Mouse (Mus musculus): Measurements from ENCODE around the gene Zdhhc13.

Zdhhc13 gene

DNA sequence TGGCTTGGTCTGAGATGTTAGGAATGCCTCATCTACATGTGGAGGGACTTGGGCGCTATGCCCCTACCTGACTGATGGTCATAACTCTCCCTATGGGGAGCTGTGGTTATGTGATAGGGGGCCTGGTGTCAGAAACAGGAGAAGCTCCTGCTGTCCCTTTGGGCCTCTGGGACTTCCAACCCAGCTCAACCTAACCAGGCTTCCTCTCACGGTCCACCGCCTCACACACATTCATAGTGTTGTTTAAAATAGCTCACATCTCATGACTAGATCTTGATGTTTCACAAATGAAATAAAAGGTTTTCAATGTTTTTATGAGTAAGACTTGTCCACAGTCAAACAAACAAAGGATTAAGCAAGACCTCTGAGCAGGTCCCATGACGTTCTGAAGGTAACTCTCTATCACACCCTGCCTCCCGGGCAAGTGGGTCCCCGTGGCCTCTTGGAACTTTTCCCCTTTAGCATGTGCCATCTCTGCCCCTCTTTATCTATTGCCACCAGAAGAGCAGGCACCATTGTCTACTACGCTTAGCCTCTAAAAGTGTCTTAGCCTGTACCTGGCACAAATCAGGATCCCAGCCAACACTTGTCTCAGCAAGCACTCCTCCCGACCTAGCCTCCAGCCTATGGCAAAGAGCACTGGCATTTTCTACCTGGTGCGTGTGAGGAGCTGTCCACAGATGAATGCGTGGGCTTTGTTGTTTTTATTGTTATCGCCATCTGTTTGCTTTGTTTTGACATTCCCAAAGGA lies 3.9 kb upstream of the Zdhhc13 start:
- DNase-seq = no peak

GRCm38 (mm10) chr7:48788348-48788747 lies 455 bp upstream of the Zdhhc13 start:
- DNase-seq = peak; percentile 28

- DNase-seq = no peak
Observed at GRCm38 (mm10) chr7:48790117-48790516, 1.3 kb downstream of the Zdhhc13 start.

DNA sequence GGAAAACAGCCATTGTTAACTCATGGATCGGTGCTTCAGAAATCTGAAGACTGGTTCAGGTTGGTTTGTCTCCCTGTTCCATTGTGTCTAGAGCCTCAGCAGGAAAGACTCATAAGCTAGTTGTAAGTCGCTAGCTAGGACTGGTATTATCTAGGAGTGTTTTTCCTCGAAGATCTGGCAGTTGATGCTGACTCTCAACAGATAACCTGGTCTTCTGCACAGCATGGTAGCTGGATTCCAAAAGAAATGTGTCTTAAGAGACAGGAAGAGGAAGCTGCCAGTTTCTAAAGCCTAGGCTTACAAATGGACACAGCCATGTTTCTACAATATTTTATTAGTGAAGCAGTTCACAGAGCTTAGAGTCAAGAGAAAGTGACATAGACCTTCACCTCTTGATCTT lies 2.6 kb downstream of the Zdhhc13 start:
- DNase-seq = no peak

- DNase-seq = no peak
Observed at GRCm38 (mm10) chr7:48795130-48795529, 6.3 kb downstream of the Zdhhc13 start.

DNA sequence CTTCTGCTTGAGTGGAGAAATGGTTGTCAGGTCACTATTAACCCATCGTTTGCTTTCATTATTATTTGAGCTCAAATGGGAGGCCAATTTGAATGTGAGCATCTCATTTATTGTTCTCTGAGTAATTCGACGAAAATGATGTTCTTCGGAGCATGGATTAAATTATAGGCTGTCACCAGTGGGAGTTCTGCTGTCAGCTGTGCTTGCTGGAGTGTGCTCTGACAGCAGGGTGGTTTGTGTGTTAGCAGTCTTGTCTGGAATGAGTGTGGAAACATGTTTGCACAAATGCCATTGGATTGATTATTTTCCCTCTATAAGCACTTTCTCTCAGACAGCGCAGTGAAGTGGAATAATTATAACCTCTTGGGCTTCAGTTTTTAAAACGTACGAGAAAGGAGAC lies 14.6 kb downstream of the Zdhhc13 start:
- no peak for DNase-seq

DNA sequence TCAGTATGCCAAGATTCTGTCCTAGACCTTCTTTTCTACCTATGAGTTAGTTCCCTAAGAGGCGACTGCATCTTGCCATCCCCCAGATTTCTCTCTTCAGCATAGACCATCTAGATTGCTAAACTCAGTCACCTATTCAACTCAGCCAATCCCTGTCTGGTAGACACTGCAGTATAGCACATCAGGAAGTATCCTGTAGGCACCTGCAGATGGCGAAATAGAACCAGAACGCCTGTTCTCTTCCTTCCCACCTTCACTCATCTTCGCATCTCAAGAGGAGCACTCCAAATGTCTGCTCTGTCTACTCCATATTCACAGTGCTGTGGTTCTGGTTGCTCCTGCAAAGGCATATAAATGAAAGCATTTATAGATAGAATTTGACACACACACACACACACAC lies 17.8 kb downstream of the Zdhhc13 start:
- no peak for DNase-seq

DNA sequence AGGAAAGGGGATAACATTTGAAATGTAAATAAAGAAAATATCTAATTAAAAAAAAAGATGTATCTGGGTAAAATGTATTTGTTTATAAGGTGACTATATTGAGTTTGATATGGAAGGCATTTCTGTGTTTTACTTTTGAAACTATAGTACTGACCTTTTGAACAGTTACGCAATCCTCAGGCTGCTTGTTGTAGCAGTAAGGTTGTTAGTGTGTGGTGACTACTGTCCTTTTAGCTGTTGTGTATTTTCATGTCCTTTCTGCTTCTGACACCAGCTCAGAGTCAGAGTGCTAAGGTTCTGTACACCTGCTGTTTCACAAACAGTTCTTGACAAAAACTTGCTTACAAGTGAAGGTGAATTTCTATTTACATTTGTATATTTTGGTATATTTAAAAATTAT lies 21.8 kb downstream of the Zdhhc13 start:
- no peak for DNase-seq

DNA sequence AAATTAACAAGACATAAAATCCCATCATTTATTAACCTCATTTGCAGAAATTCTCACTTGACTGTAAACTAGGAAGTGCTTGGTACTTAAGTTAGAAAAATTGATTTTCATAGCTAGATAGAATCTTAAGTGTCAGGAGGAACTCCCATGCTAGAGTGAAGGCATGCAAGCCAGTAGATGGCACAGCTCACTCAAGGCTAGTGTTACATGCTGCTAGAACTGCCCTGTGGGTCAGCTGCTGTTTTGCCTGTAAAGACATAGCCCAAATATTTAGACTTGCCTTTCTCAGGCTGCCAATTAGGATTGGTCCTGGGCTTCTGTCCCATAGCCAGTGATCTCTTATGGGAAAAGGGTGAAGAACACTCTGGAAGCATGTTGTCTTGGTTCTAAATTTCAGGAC lies 23.6 kb downstream of the Zdhhc13 start:
- DNase-seq = no peak

DNA sequence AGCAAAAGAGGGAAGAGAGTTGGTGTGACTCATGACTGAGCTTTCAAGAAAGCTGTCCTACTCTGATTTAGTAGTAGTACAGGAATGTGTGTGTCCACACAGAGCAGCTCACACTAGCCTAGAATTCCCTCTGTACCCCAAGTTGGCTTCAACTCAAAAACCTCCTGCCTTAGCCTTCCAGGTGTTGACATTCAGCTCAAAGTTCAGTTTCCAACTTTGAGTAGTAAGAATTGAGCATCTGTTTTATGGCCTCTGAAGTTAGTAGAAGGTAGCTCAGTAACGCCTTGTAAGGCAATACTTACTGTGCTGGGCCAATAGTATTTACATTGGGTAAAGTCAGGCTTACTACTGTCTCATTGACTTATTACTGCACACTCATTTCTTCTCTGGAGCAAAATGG lies 24.8 kb downstream of the Zdhhc13 start:
- DNase-seq = no peak

DNA sequence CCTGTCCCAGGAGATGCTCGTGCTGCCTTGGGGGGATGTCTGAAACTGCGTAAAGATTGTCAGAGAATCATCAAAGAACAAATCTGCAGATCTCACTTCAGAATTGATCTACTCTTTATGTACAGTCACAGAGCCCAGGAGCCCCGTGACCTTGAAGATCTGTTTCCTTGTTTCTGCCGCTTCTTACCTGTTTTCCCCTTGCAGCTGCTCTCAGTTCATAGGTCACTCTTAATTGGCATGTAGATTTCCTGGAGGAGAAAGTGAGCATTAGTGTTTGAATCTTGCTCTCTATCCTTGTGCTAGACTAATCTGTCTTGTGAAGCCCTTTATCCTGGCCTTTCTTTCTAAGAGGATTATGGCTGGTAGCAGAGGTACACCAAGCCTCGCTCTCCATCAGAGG lies 32.9 kb downstream of the Zdhhc13 start:
- DNase-seq = no peak

DNA sequence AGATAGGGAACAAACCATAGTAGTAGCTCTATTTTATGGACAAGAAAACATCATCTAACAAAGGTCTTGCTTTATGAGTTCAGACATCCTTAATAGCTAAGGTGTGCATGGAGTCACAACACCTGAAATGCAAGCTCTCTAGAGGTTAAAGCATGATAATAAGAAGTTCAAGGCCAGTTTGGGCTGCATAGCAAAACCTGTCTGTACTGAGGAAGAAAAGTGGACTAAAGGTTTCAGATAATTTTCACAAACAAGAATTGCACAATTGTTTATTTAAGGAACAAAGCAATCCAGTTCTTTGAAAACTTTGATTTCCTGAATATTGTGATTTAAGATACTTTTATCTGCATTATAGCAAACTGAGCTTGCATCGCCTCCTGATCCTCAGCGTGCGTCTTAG lies 34.8 kb downstream of the Zdhhc13 start:
- no peak for DNase-seq

DNA sequence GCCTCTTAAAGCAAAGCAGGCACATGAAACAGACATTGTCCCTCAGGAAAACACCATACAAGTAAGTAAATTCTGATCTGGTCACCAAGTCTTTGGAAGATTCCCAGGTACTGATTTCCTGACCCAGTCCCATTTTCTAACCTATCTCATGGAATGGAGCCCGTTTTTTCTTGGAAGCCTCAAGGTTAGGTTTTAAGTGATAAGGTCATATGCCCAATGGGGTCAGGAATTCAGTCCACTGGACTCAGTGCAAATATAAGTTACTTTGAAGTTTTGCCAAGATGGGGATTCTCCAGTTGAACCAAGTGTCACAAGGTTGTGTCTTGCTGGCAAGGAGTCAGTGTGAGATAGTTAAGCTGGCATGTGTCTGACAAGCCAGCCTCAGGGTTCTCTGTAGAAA lies 35.9 kb downstream of the Zdhhc13 start:
- DNase-seq = no peak

DNA sequence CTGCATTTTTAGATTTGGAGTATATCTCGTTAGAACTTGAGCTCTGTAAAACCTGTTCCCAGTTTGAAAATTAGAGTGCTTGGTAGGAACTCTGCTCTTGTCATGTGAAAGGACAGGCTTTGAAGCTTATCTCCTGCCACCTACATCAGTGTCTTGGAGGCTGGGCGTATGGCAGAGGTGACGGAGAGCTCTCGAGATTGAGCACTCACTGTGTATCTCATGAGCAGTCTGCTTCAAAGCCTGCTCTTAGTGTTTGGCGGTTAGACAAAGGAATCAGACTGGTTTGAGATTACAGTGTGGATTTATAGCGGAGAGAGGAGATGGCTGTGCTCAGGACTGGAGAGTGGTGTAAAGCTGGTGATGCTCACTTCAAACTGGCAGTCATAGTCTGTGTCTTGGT lies 36.4 kb downstream of the Zdhhc13 start:
- no peak for DNase-seq

DNA sequence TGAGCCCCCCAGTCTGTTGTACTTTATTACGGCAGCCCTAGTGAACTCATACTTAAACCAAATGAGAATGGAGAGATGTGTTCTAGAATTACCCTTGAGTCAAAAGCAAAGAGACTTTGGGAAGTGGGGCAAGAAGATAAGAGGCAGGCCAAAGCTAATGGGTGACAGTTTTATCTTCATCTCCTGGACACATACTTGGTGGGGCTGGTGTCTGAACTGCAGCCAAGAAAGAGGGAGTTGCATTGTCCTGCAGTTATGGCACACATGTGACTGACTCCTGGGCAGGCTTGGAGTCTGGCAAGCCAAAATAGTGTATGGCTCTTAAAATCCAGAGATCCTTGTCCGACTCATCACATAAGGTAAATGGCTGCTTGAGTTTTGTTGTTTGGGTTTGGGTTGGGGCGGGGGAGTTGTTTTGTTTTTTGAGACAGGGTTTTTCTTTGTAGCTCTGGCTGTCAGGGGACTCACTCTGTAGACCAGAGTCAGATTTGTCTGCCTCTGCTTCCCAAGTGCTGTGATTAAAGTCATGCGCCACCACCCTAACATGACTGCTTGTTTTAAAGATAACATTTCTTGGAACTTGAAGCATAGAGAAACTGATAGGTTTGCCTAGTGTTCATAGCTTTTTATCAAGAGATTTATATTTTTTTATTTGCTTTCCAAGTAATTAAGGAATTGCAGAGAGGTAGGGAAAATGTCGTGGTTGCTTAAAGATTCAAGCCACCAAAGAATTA lies 40.5 kb downstream of the Zdhhc13 start:
- DNase-seq = no peak

DNA sequence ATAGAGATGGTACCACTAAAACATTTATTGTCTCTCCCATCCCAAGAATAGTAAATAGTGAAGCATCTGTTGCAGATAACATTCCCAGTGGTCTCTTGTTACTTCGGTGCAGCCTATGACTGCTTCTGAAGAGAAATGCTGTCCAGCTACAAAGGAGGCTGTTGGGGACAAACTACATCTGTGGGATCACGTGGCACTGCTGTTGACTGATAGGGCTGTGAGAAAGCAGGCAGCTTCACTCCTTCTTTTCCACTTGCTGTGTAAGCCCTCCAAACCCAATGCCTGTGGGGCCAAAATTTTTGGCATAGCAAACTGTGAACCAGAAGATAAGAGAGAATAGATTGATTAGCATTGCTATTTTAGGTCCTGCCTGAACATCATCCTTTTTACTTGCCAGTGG lies 41.6 kb downstream of the Zdhhc13 start:
- no peak for DNase-seq

- no peak for DNase-seq
Observed at GRCm38 (mm10) chr7:48832735-48833134, 43.9 kb downstream of the Zdhhc13 start.

DNA sequence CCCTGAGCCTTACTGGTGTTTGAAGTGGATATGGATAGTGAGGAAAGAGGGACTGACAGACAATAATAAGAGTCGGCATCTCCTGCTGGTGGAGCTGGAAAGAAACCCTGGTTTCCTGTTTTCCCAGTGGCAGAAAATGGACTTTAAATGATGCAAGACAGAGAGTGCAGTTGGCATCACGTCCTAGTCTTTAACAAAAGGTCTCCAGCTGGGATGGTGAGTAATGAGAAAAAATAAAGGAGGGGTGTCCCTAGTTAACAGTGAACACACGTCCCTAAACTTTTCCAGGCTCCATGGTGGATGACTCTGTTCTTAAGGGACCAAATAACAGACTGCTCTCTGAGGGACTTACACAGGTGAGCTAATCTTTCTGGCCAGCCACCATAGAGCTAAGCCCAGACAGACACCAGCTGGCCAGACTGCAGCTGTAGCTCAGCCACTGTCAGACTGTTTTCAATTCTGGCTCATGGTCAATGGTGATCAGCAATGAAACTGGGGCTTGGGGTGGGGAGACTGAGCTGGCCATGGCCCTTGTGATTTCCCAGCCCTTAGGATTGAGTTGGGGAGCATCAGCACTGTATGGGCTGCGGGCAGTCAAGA lies 45.7 kb downstream of the Zdhhc13 start:
- no peak for DNase-seq

GRCm38 (mm10) chr7:48834989-48835626 lies 46.3 kb downstream of the Zdhhc13 start:
- DNase-seq = no peak

DNA sequence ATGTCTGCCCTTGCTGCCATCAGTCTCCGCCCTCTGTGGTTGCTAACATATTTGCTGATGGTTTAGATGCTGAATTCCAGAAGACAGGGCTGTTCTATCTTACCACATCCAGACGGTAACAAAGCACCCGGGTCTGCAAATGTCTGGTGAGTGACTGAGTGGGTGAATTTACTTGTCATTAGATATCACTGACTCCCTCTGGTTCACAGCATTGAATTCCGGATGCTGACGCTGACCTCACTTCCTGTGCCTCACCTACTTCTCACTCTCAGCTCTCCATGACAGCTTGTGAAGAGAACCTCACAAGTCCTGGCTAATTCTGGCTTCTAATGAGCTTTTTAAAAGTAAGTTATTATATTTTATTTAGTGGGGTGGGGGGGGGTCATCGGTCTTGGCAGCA lies 48.1 kb downstream of the Zdhhc13 start:
- no peak for DNase-seq

GRCm38 (mm10) chr7:48838434-48838833 lies 49.6 kb downstream of the Zdhhc13 start:
- no peak for DNase-seq

GRCm38 (mm10) chr7:48840545-48840944 lies 51.7 kb downstream of the Zdhhc13 start:
- no peak for DNase-seq

DNA sequence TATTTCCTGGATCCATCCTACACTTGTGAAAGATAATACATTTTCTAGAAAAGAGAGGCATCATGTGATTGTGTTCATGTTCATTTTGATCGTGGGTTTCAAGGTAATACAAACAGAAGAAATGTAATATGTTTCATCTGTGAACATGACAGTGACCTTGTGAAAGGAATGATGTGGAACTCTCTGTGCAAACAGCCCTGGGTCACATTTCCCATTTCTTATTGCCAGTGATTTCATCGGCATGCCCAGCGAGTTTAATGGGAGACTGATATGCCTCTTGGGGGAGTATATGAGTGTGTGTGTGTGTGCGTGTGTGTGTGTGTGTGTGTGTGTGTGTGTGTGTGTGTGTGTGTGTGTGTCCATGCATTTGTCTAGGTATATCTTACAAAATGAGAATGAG lies 52.7 kb downstream of the Zdhhc13 start:
- DNase-seq = no peak

- DNase-seq = no peak
Observed at GRCm38 (mm10) chr7:48842353-48842752, 53.5 kb downstream of the Zdhhc13 start.
